Mouse (Mus musculus): ENCODE results near the gene Gm30083. TPM values are rescaled to one million over a fixed set of nuclear protein-coding genes. Genes with fewer than 3 reads are reported as not detected.

Gene Gm30083
- total and polyA plus RNA-seq, 3 experiments: not detected

DNA sequence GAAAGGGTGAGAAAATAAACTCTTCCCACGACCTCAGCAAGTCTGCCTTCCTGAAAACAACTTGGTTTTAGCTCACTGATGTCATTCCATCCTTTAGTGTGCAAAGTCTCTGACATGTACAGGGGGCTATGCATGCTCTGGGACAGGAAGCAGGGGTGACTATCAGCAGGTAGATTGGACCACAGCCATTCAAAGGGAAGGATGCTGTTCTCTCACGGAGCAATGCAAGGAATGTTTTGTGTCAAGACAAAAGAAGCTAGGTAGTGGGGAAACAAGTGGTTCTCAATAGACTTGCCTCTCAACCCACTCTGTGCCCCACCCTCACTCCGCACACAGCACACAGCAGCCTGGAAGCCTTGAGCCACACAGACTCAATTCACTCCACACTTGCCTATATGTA lies 25.8 kb downstream of the Gm30083 start:
- H3K79me2 ChIP-seq (ENCODE audit: control insufficient read depth, insufficient read depth, low read length, poor library complexity): no peaks in the 10 kb centered on the region
- no peaks in the 10 kb centered on the region for H3K4me1 ChIP-seq (ENCODE audit: control insufficient read depth in 1 of 2, insufficient read depth in 2 of 2, low read length in 2 of 2)
- no peaks in the 10 kb centered on the region for H3K36me3 ChIP-seq (ENCODE audit: control insufficient read depth in 1 of 2, insufficient read depth in 2 of 2, low read length in 2 of 2)
- DNase-seq (ENCODE audit: low read depth, low spot score): no peak
- H3K27ac ChIP-seq (ENCODE audit: control insufficient read depth, low read depth, low read length): no peak overlapping the region
- H3K27me3 ChIP-seq (ENCODE audit: control insufficient read depth in 1 of 2, insufficient read depth in 2 of 2, low read length in 2 of 2): no peaks in the 10 kb centered on the region
- no peak overlapping the region for H3K9ac ChIP-seq (ENCODE audit: control insufficient read depth, low read depth, low read length, poor library complexity, severe bottlenecking)
- no peaks in the 10 kb centered on the region for H3K9me3 ChIP-seq (replicated peaks; ENCODE audit: insufficient read depth, low read length)
- no peak overlapping the region for H3K4me3 ChIP-seq (ENCODE audit: control insufficient read depth in 1 of 2, insufficient read depth in 1 of 2, low read depth in 2 of 2, low read length in 2 of 2)
- TF ChIP-seq ELF1 (IDR thresholded peaks at IDR 0.05; ENCODE audit: low read depth, low read length) (no peak), NRF1 (IDR thresholded peaks at IDR 0.05; ENCODE audit: insufficient read depth, low read depth, low read length, poor library complexity, severe bottlenecking) (no peak), GABPA (IDR thresholded peaks at IDR 0.05; ENCODE audit: low read depth, low read length) (no peak), POLR2AphosphoS5 (IDR thresholded peaks at IDR 0.05; ENCODE audit: borderline replicate concordance, low read depth, low read length) (no peak), POLR2A (IDR thresholded peaks at IDR 0.05; ENCODE audit: control insufficient read depth in 1 of 2, insufficient read depth in 1 of 2, low read depth in 1 of 2, low read length in 2 of 2, poor library complexity in 1 of 2) (no peak), NELFE (IDR thresholded peaks at IDR 0.05; ENCODE audit: low read depth, low read length) (no peak), USF1 (IDR thresholded peaks at IDR 0.05; ENCODE audit: low read depth, low read length) (no peak), HCFC1 (IDR thresholded peaks at IDR 0.05; ENCODE audit: low read depth, low read length) (no peak), E2F4 (IDR thresholded peaks at IDR 0.05; ENCODE audit: borderline replicate concordance, low read depth, low read length) (no peak), CHD2 (IDR thresholded peaks at IDR 0.05; ENCODE audit: low read length) (no peak), ZMIZ1 (IDR thresholded peaks at IDR 0.05; ENCODE audit: low read depth, low read length) (no peak), TCF12 (IDR thresholded peaks at IDR 0.05; ENCODE audit: low read depth, low read length) (no peak), MAX (IDR thresholded peaks at IDR 0.05; ENCODE audit: low read length) (no peak), MXI1 (IDR thresholded peaks at IDR 0.05; ENCODE audit: low read depth, low read length) (no peak), RAD21 (IDR thresholded peaks at IDR 0.05; ENCODE audit: low read depth, low read length) (no peak), JUND (IDR thresholded peaks at IDR 0.05; ENCODE audit: low read depth, low read length) (no peak), MYB (IDR thresholded peaks at IDR 0.05; ENCODE audit: low read depth, low read length) (no peak), KAT2A (conservative IDR thresholded peaks at IDR 0.05; ENCODE audit: low read depth, low read length) (no peak), POLR2AphosphoS2 (IDR thresholded peaks at IDR 0.05; ENCODE audit: low read length) (no peak), CTCF (IDR thresholded peaks at IDR 0.05 in 2 of 3, conservative IDR thresholded peaks at IDR 0.05 in 1 of 3; ENCODE audit: control insufficient read depth in 1 of 3, insufficient read depth in 1 of 3, low read depth in 2 of 3, low read length in 3 of 3, poor library complexity in 1 of 3, severe bottlenecking in 1 of 3) (no peak)

DNA sequence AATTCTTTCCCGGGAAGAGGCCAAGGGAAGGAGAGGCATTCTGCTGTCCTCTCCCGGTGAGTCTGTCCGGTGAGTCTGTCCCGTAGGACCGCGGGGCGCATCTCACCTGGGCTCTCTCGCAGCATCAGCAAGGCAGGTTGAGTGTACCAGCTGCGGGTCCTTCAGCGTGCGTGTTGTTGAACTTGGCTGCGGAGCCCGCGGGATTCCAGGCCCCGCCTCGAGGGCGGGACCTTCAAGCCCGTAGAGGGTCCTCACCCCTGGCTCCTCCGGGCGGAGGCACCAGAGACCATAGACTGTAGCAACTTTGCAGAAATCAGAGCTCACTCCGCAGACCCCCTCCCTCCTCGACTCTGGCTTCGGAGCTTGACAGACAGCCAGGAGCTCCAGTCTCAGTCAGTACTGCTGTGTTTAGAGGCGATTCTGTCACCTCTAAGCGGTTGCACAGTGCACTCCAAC lies 36.4 kb downstream of the Gm30083 start, which contains the start of gene Zfp488:
Gene Zfp488 (minus strand): TSS at position 161 of the 456 bp plus-strand sequence.
- no peaks in the 10 kb centered on the region for H3K79me2 ChIP-seq (ENCODE audit: control insufficient read depth, insufficient read depth, low read length, poor library complexity)
- no peaks in the 10 kb centered on the region for H3K27me3 ChIP-seq (ENCODE audit: control insufficient read depth in 1 of 2, insufficient read depth in 2 of 2, low read length in 2 of 2)
- TF ChIP-seq RAD21 (IDR thresholded peaks at IDR 0.05; ENCODE audit: low read depth, low read length) (no peak), USF1 (IDR thresholded peaks at IDR 0.05; ENCODE audit: low read depth, low read length) (no peak), ZNF384 (IDR thresholded peaks at IDR 0.05; ENCODE audit: low read depth, low read length) (no peak), MAFK (IDR thresholded peaks at IDR 0.05; ENCODE audit: borderline replicate concordance, low read depth, low read length) (no peak), POLR2AphosphoS5 (IDR thresholded peaks at IDR 0.05; ENCODE audit: borderline replicate concordance, low read depth, low read length) (no peak), NELFE (IDR thresholded peaks at IDR 0.05; ENCODE audit: low read depth, low read length) (no peak), MYB (IDR thresholded peaks at IDR 0.05; ENCODE audit: low read depth, low read length) (no peak), POLR2A (IDR thresholded peaks at IDR 0.05; ENCODE audit: control insufficient read depth in 1 of 2, insufficient read depth in 1 of 2, low read depth in 1 of 2, low read length in 2 of 2, poor library complexity in 1 of 2) (no peak), MEF2A (IDR thresholded peaks at IDR 0.05; ENCODE audit: extremely low read depth, insufficient replicate concordance, low read depth, low read length, poor library complexity, severe bottlenecking) (no peak), GABPA (IDR thresholded peaks at IDR 0.05; ENCODE audit: low read depth, low read length) (no peak), MXI1 (IDR thresholded peaks at IDR 0.05; ENCODE audit: low read depth, low read length) (no peak), HCFC1 (IDR thresholded peaks at IDR 0.05; ENCODE audit: low read depth, low read length) (no peak), CHD1 (IDR thresholded peaks at IDR 0.05; ENCODE audit: low read depth, low read length) (no peak)
- H3K4me1 ChIP-seq (ENCODE audit: control insufficient read depth in 1 of 2, insufficient read depth in 2 of 2, low read length in 2 of 2): no peaks in the 10 kb centered on the region
- no peak within 1 kb of the TSS for H3K27ac ChIP-seq (ENCODE audit: control insufficient read depth, low read depth, low read length)
- H3K9me3 ChIP-seq (replicated peaks; ENCODE audit: insufficient read depth, low read length): no peaks in the 10 kb centered on the region
- no peak within 1 kb of the TSS for H3K9ac ChIP-seq (ENCODE audit: control insufficient read depth, low read depth, low read length, poor library complexity, severe bottlenecking)
- H3K36me3 ChIP-seq (ENCODE audit: control insufficient read depth in 1 of 2, insufficient read depth in 2 of 2, low read length in 2 of 2): no peaks in the 10 kb centered on the region
- no peak for DNase-seq (ENCODE audit: low read depth, low spot score)
- no peak within 1 kb of the TSS for H3K4me3 ChIP-seq (ENCODE audit: control insufficient read depth in 1 of 2, insufficient read depth in 1 of 2, low read depth in 2 of 2, low read length in 2 of 2)
